Mouse (Mus musculus) neural tube, embryonic 14.5 days (tissue): ENCODE results near the gene Rps5. TPM values are rescaled to one million over a fixed set of nuclear protein-coding genes. Genes with fewer than 3 reads are reported as not detected.

ENCODE experiments used
- ATAC-seq: fragments of 200-750 bp; cut with Nextera tagmentation; 2 replicates; pipeline ENCODE4 v1.8.0; 2017; ENCODE audit warnings: low read depth, mild to moderate bottlenecking, moderate TSS enrichment, moderate library complexity
- H3K27ac ChIP-seq: fragments of 300-500 bp; sonication (generic); 2 replicates; pipeline ENCODE4 v1.5.1; 2014; ENCODE audit warnings: low read depth, mild to moderate bottlenecking, control low read depth, low read length, moderate library complexity, mixed read lengths
- H3K27me3 ChIP-seq: fragments of 300-500 bp; sonication (generic); 2 replicates; pipeline ENCODE4 v1.6.1; 2014; ENCODE audit warnings: low read length; ENCODE audit not compliant: control insufficient read depth, insufficient read depth
- H3K36me3 ChIP-seq: fragments of 300-500 bp; sonication (generic); 2 replicates; pipeline ENCODE4 v1.6.1; 2014; ENCODE audit warnings: low read length, mixed read lengths; ENCODE audit not compliant: control insufficient read depth, insufficient read depth
- H3K4me1 ChIP-seq: fragments of 300-500 bp; sonication (generic); 2 replicates; pipeline ENCODE4 v1.6.1; 2014; ENCODE audit warnings: low read length; ENCODE audit not compliant: control insufficient read depth, insufficient read depth
- H3K4me2 ChIP-seq: fragments of 300-500 bp; sonication (generic); 2 replicates; pipeline ENCODE4 v1.6.1; 2014; ENCODE audit warnings: mild to moderate bottlenecking, low read depth, low read length, control low read depth
- H3K4me3 ChIP-seq: fragments of 300-500 bp; sonication (generic); 2 replicates; pipeline ENCODE4 v1.5.1; 2014; ENCODE audit warnings: low read depth, low read length, control low read depth, mixed read lengths
- H3K9ac ChIP-seq: fragments of 300-500 bp; sonication (generic); replicated peaks from 2 replicates; pipeline ENCODE4 v1.6.1; 2014; ENCODE audit warnings: low read depth, mild to moderate bottlenecking, control low read depth, low read length, mixed read lengths
- H3K9me3 ChIP-seq: fragments of 300-500 bp; sonication (generic); 2 replicates; pipeline ENCODE4 v1.6.1; 2016; ENCODE audit warnings: low read length; ENCODE audit not compliant: control insufficient read depth
- WGBS: fragments of 180-500 bp; shearing (Covaris S2); extraction: QIAGEN DNeasy Blood & Tissue Kit; methylation state at CpG from one replicate; pipeline ENCODE4 v1.1.7; 2014; 5-methylcytosine and 5-hydroxymethylcytosine counted together
- polyA plus RNA-seq: library from polyadenylated mRNA; unstranded; fragments of >200 nt; fragmentation: Nextera tagmentation; extraction: Ambion mirVana; gene quantifications from 2 replicates; pipeline ENCODE4 v1.2.1, GENCODE M21; 2014

Rps5 gene
- polyA plus RNA-seq, 1 experiment from 2014 or later, result 695 TPM

DNA sequence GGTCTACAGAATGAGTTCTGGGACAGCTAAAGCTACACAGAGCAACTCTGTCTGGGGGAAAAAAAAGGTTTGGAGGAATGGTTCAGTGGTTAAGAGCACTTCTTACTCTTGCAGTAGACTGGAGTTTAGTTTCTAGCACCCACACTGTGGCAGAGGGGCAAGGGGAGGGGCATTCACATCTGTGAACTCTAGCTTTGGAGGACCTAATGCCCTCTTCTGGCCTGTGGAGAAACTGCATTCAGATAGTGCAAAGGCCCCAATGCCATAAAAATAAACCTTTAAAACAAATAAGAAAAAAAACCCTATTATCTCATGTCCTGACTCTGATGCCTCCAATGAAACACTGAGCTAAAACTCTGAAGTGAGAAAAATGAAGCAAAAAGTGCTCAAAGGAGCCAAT is 21.4 kb downstream of the Rps5 start:
- Histone ChIP-seq H3K36me3 (no peaks in the 10 kb centered on the region), H3K9me3 (no peaks in the 10 kb centered on the region), H3K27ac (no peak overlapping the region), H3K4me3 (no peak overlapping the region), H3K4me1 (no peaks in the 10 kb centered on the region), H3K4me2 (no peak overlapping the region), H3K27me3 (no peaks in the 10 kb centered on the region), H3K9ac (no peak overlapping the region)
- ATAC-seq, result no peak

DNA sequence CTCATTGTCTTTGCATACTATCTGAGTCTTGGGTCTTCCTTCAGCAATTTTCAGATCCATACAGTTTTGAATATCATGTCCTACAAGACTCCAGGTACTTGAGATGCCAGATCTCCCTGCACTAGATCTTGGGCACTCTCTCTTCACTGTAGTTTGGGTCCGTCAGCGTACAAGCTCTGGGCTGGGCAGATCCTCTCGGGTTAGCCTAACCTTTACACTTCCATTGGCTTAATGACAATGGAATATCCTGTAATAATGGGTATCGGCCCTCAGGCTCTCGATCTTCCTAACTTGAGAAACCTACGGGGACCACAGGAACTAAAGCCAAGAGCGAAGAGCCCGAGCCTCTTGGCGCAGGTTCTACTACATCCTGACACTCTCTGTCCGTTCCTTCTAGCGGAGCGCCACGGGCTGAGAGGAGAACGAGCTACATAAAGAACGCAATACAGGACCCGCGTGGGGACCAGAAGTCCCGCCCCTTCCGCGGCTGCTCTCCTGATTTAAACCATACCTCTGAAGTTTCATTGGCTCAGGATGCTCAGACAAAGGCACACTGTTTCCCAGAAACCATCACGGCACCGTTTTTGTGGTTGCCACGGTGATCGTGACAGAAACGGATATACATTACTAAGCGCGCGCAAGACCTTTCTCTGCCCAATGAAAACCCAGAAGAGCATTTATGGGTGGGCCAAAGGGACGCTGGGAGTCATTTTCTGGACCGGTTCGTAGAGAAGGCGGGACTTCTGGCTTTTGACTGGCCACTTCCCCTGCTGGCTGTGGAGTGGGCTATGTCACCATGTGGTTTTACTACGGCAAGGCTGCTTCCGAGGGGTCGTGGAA is 27.2 kb downstream of the Rps5 start:
- H3K9ac ChIP-seq, result peak overlapping the region; percentile 70
- peak overlapping the region; percentile 47 for H3K4me3 ChIP-seq
- H3K4me2 ChIP-seq, result peak overlapping the region; percentile 90
- WGBS, result 9% methylated on average over 35 of the region's 35 CpGs
- H3K4me1 ChIP-seq, result peaks cover 7% of the 10 kb centered on the region
- no peaks in the 10 kb centered on the region for H3K36me3 ChIP-seq
- H3K9me3 ChIP-seq, result no peaks in the 10 kb centered on the region
- ATAC-seq, result peak; percentile 98
- H3K27me3 ChIP-seq, result no peaks in the 10 kb centered on the region
- H3K27ac ChIP-seq, result peak overlapping the region; percentile 95

DNA sequence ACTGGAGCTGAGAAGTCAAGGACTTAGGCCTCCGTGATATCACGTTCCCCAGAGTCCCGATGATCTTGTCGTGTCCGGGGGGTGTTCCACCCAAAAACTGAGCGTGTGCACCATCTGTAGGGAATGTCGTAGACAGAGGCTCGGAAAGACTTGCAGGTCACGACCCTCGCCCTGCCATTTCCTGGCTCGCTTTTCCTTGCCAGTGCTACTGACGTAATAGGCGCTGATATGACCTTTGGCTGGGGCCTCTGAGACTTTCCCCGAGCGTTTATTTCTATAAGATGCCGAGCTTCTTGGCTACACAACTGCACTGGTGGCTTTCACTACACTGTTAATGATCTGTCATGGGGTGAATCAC is 27.8 kb downstream of the Rps5 start:
- Histone ChIP-seq H3K4me2 (peak overlapping the region; percentile 90), H3K27ac (peak overlapping the region; percentile 95), H3K9ac (peak overlapping the region; percentile 70), H3K27me3 (no peaks in the 10 kb centered on the region), H3K4me1 (peaks cover 7% of the 10 kb centered on the region), H3K36me3 (no peaks in the 10 kb centered on the region), H3K4me3 (peak overlapping the region; percentile 47), H3K9me3 (no peaks in the 10 kb centered on the region)
- WGBS, result 7% methylated on average over 16 of the region's 16 CpGs
- peak; percentile 10 for ATAC-seq

DNA sequence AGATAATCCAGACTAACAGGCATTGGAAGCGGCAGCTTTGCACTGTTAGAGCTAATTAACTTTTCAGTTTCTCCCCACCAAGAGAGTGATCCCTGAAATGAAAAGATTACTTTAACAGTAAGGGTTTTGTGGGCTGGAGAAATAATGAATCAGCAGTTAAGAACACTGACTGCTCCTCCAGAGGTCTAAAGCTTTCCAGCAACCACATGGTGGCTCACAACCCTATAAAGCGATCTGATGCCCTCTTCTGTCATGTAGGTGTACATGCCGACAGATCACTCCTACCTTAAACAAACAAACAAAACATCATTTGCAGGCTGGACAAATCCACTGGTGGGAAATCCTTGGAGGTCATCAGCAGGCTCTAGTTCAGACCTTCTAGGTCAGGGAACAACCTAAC is 32.8 kb downstream of the Rps5 start:
- H3K9ac ChIP-seq, result no peak overlapping the region
- 64% methylated on average over 3 of the region's 3 CpGs for WGBS
- no peaks in the 10 kb centered on the region for H3K36me3 ChIP-seq
- no peak for ATAC-seq
- peaks cover 4% of the 10 kb centered on the region; the same call in 1 of the 2 replicates for H3K4me1 ChIP-seq
- no peaks in the 10 kb centered on the region for H3K27me3 ChIP-seq
- no peak overlapping the region for H3K4me3 ChIP-seq
- no peaks in the 10 kb centered on the region for H3K9me3 ChIP-seq
- no peak overlapping the region for H3K4me2 ChIP-seq
- H3K27ac ChIP-seq, result no peak overlapping the region

DNA sequence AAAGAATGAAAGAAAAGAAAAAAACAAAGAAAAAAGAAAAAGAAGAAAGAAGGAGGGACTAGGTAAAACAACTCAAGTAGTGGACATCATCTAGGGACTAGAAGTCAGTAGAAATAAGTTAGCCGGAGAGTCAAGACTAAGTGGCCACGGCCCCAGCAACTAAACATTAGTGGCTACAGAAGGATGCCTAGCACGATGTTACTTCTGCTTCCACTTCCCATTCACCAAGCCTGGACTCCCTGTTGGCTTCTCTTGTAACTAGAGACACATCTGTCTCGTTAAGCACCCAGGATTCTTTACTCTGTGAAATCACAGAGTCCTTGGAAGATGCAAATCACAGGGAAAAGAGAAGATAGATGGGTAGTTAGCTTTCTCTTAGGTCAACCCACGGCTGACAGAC is 35.4 kb downstream of the Rps5 start:
- 79% methylated on average over 5 of the region's 5 CpGs for WGBS
- H3K27ac ChIP-seq, result no peak overlapping the region
- H3K9me3 ChIP-seq, result no peaks in the 10 kb centered on the region
- H3K36me3 ChIP-seq, result no peaks in the 10 kb centered on the region
- no peak overlapping the region for H3K4me3 ChIP-seq
- H3K4me2 ChIP-seq, result no peak overlapping the region
- ATAC-seq, result no peak
- no peaks in the 10 kb centered on the region for H3K4me1 ChIP-seq
- H3K9ac ChIP-seq, result no peak overlapping the region
- no peaks in the 10 kb centered on the region for H3K27me3 ChIP-seq

DNA sequence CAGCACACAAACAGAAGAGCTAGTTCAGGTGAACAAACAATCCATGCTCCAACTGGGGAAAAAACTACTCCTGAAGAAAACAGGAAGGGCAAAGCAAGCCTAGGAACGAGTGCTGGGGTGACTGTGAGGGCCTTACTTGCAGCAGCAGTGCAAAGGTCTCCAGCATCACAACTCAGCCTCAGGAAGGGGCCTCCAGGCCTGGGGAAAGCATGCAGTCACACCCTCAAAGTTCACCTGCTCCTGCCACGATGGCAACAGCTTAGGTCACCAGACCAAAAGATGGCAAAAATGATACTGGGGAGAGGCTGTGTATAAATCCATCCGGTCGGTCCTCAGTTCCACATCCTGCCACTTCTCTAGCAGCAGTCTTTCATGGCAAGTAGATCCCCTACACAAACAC is 36.9 kb downstream of the Rps5 start:
- Histone ChIP-seq H3K27ac (no peak overlapping the region), H3K4me1 (no peaks in the 10 kb centered on the region), H3K4me3 (no peak overlapping the region), H3K9me3 (no peaks in the 10 kb centered on the region), H3K4me2 (no peak overlapping the region), H3K36me3 (no peaks in the 10 kb centered on the region), H3K27me3 (no peaks in the 10 kb centered on the region), H3K9ac (no peak overlapping the region)
- ATAC-seq, result no peak
- 83% methylated on average over 4 of the region's 4 CpGs for WGBS

DNA sequence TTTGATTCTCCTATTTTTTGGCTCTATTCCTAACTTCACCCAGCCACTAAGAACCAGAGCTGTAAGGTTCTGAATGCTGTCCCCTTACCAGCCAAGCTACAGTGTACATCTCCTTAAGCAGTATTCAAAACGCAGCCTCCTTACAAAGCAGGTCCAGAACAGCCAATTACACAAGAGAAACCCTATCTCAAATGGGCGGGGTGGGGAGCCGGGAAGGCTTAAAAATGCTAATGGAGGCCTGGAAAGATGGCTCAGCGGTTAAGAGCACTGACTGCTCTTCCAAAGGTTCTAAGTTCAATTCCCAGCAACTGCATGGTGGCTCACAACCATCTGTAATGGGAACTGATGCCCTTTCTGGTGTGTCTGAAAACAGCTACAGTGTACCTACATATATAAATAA is 37.6 kb downstream of the Rps5 start:
- no peak overlapping the region for H3K4me2 ChIP-seq
- no peaks in the 10 kb centered on the region for H3K36me3 ChIP-seq
- no peaks in the 10 kb centered on the region for H3K27me3 ChIP-seq
- H3K4me1 ChIP-seq, result no peaks in the 10 kb centered on the region
- no peak overlapping the region for H3K9ac ChIP-seq
- ATAC-seq, result no peak
- H3K27ac ChIP-seq, result no peak overlapping the region
- WGBS, result 17% methylated on average over 4 of the region's 4 CpGs
- H3K4me3 ChIP-seq, result no peak overlapping the region
- H3K9me3 ChIP-seq, result no peaks in the 10 kb centered on the region

DNA sequence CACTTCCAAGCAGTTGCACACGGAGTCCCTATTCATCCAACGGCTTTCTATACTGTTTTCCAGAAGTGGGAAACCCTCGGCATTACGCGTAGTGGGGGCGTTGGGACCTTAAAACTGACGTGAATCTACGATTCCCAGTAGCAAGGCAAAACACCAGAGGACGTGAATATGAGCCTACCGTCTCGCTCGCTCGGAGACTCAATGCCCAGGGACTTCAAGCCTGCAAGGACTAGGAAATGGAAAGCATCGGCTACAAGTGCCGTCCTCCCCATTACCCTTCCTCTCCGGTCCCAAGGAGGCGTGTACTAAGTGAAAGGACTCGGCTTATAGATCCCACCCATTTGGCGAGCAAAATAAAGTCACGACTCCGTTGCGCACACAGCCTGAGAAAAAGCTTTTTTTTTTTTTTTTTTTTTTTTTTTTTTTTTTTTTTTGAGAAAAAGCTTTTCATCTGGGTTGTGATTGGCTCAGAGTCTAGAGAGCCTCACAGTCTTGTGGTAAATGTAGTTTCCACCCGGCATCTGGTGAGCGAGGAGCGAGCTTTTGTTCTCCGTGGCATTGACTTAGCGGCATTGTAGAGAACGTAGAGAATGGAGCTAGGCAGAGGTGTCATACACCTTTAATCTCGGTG is 39.5 kb downstream of the Rps5 start:
- Histone ChIP-seq H3K4me1 (peaks cover 5% of the 10 kb centered on the region), H3K9ac (peak overlapping the region; percentile 61), H3K4me2 (peak overlapping the region; percentile 56), H3K9me3 (no peaks in the 10 kb centered on the region), H3K36me3 (no peaks in the 10 kb centered on the region), H3K27me3 (no peaks in the 10 kb centered on the region; the same call in 1 of the 2 replicates), H3K4me3 (peak overlapping the region; percentile 44), H3K27ac (peak overlapping the region; percentile 82)
- 3% methylated on average over 29 of the region's 29 CpGs for WGBS
- peak; percentile 80 for ATAC-seq

DNA sequence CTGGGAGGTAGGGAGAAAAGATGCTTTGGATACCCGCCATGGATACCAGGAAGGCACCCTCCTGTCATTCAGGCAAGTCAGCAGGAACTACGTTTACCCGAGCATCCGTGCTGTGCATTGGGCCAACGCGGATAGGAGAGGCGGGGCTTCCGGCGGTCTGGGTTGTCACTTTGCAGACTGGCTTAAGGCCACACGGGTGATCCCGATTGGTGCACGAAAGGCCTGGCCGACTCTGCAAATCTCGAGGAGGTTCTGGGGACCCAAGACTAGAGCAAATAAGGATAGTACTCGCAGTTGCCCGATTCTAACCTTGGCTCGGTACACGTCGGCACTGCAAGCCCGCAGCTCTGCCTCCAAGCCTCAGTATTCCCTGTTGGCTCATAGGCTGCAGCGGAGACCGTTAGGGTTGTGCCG is 43.6 kb downstream of the Rps5 start, which contains the start of gene Zfp324:
Gene Zfp324 (plus strand): TSS at position 161 of the 414 bp plus-strand sequence.
- Histone ChIP-seq H3K36me3 (peaks cover 15% of the 10 kb centered on the region), H3K4me2 (peak within 1 kb of the TSS; percentile 92), H3K4me3 (peak within 1 kb of the TSS; percentile 84), H3K9ac (peak within 1 kb of the TSS; percentile 91), H3K27ac (peak within 1 kb of the TSS; percentile 86), H3K27me3 (no peaks in the 10 kb centered on the region; the same call in 1 of the 2 replicates), H3K9me3 (no peaks in the 10 kb centered on the region), H3K4me1 (peaks cover 14% of the 10 kb centered on the region)
- under 1% methylated on average over 23 of the region's 23 CpGs for WGBS
- ATAC-seq, result peak; percentile 93
